Mouse (Mus musculus) G1E (cell line): ENCODE results near the gene Psmc1.

ENCODE experiments used
- CTCF ChIP-seq: IDR thresholded peaks from 2 replicates; pipeline ENCODE4 v1.5.1; 2012; ENCODE audit warnings: low read depth, low read length, inconsistent platforms, mixed read lengths
- GATA1 ChIP-seq: IDR thresholded peaks from 2 replicates; pipeline ENCODE4 v1.6.1; 2012; ENCODE audit warnings: borderline replicate concordance, low read length, inconsistent platforms, mixed read lengths

- TF ChIP-seq CTCF = no peak
- no peak for TF ChIP-seq GATA1
Measured at GRCm38 (mm10) chr12:100126968-100127865, 17.3 kb downstream of the Psmc1 start.
